Mouse (Mus musculus) MEL (cell line): ENCODE measurements around the gene Tceal7. TPM values are rescaled to one million over a fixed set of nuclear protein-coding genes. Genes with fewer than 3 reads are reported as not detected.

ENCODE experiments used
- DNase-seq: peaks from one replicate; pipeline ENCODE4 v3.0.0; 2011; ENCODE audit warnings: low read depth, low spot score
- H3K27ac ChIP-seq: 2 replicates; pipeline ENCODE4 v1.5.1; 2012; ENCODE audit warnings: low read depth, mild to moderate bottlenecking, control low read depth, low read length, moderate library complexity; ENCODE audit not compliant: control insufficient read depth
- H3K27me3 ChIP-seq, 2 experiments: fragments of 150-350 bp in 1 of 2; sonication (generic) in 1 of 2; 2 replicates each; pipeline ENCODE4 v1.6.1; 2012; ENCODE audit warnings: low read length in 2 of 2, mild to moderate bottlenecking in 2 of 2, improper control_type of control experiment in 1 of 2, moderate library complexity in 1 of 2; ENCODE audit not compliant: insufficient read depth in 2 of 2, control insufficient read depth in 1 of 2
- H3K36me3 ChIP-seq, 2 experiments: 2 replicates each; pipeline ENCODE4 v1.6.1; 2012 to 2014; ENCODE audit warnings: low read length in 2 of 2, improper control_type of control experiment in 1 of 2, inconsistent platforms in 1 of 2, mild to moderate bottlenecking in 1 of 2; ENCODE audit not compliant: insufficient read depth in 2 of 2, control insufficient read depth in 1 of 2
- H3K4me1 ChIP-seq, 2 experiments: fragments of 150-350 bp in 1 of 2; sonication (generic) in 1 of 2; 2 replicates each; pipeline ENCODE4 v1.6.1; 2012; ENCODE audit warnings: low read length in 2 of 2, improper control_type of control experiment in 1 of 2, mild to moderate bottlenecking in 1 of 2; ENCODE audit not compliant: insufficient read depth in 2 of 2, control insufficient read depth in 1 of 2
- H3K4me3 ChIP-seq, 2 experiments: fragments of 150-350 bp in 1 of 2; sonication (generic) in 1 of 2; 2 replicates each; pipeline ENCODE4 v1.5.1; 2012; ENCODE audit warnings: low read depth in 2 of 2, low read length in 2 of 2, mild to moderate bottlenecking in 2 of 2, moderate library complexity in 2 of 2, control low read depth in 1 of 2, improper control_type of control experiment in 1 of 2; ENCODE audit not compliant: control insufficient read depth in 1 of 2, insufficient read depth in 1 of 2
- H3K79me2 ChIP-seq: 2 replicates; pipeline ENCODE4 v1.6.1; 2012; ENCODE audit warnings: mild to moderate bottlenecking, low read length, moderate library complexity; ENCODE audit not compliant: control insufficient read depth, poor library complexity, insufficient read depth
- H3K9ac ChIP-seq: 2 replicates; pipeline ENCODE4 v1.6.1; 2012; ENCODE audit warnings: low read depth, mild to moderate bottlenecking, control low read depth, low read length, moderate library complexity; ENCODE audit not compliant: control insufficient read depth, poor library complexity, severe bottlenecking
- H3K9me3 ChIP-seq: fragments of 150-350 bp; sonication (generic); replicated peaks from 2 replicates; pipeline ENCODE4 v1.6.1; 2012; ENCODE audit warnings: mild to moderate bottlenecking, low read length, improper control_type of control experiment, moderate library complexity; ENCODE audit not compliant: insufficient read depth
- BHLHE40 ChIP-seq: IDR thresholded peaks from 2 replicates; pipeline ENCODE4 v1.6.1; 2012; ENCODE audit warnings: low read depth, mild to moderate bottlenecking, inconsistent platforms, low read length, improper control_type of control experiment, borderline replicate concordance
- CHD1 ChIP-seq: IDR thresholded peaks from 2 replicates; pipeline ENCODE4 v1.6.1; 2012; ENCODE audit warnings: low read depth, mild to moderate bottlenecking, inconsistent platforms, low read length, improper control_type of control experiment
- CHD2 ChIP-seq: IDR thresholded peaks from 2 replicates; pipeline ENCODE4 v1.6.1; 2011; ENCODE audit warnings: low read length, improper control_type of control experiment
- CTCF ChIP-seq, 3 experiments: IDR thresholded peaks in 2 of 3; conservative IDR thresholded peaks in 1 of 3; 2 replicates each; pipeline ENCODE4 v1.5.1; 2011 to 2012; ENCODE audit warnings: low read length in 3 of 3, low read depth in 2 of 3, mild to moderate bottlenecking in 2 of 3, improper control_type of control experiment in 1 of 3, inconsistent platforms in 1 of 3, mixed read lengths in 1 of 3, moderate library complexity in 1 of 3; ENCODE audit not compliant: control insufficient read depth in 1 of 3, insufficient read depth in 1 of 3, poor library complexity in 1 of 3, severe bottlenecking in 1 of 3
- ELF1 ChIP-seq: IDR thresholded peaks from 2 replicates; pipeline ENCODE4 v1.6.1; 2014; ENCODE audit warnings: low read depth, mild to moderate bottlenecking, inconsistent platforms, low read length, improper control_type of control experiment, moderate library complexity
- ETS1 ChIP-seq: IDR thresholded peaks from 2 replicates; pipeline ENCODE4 v1.6.1; 2012; ENCODE audit warnings: low read depth, mild to moderate bottlenecking, inconsistent platforms, low read length, improper control_type of control experiment, moderate library complexity
- GABPA ChIP-seq: IDR thresholded peaks from 2 replicates; pipeline ENCODE4 v1.6.1; 2012; ENCODE audit warnings: low read depth, mild to moderate bottlenecking, inconsistent platforms, low read length, improper control_type of control experiment, moderate library complexity
- GATA1 ChIP-seq: IDR thresholded peaks from 2 replicates; pipeline ENCODE4 v1.6.1; 2011; ENCODE audit warnings: low read depth, low read length, improper control_type of control experiment
- HCFC1 ChIP-seq: IDR thresholded peaks from 2 replicates; pipeline ENCODE4 v1.6.1; 2012; ENCODE audit warnings: low read depth, mild to moderate bottlenecking, inconsistent platforms, low read length, improper control_type of control experiment, moderate library complexity
- JUND ChIP-seq: IDR thresholded peaks from 2 replicates; pipeline ENCODE4 v1.6.1; 2011; ENCODE audit warnings: low read depth, mild to moderate bottlenecking, improper control_type of control experiment, low read length
- KAT2A ChIP-seq: conservative IDR thresholded peaks from 2 replicates; pipeline ENCODE4 v1.6.1; 2012; ENCODE audit warnings: low read depth, low read length, improper control_type of control experiment, inconsistent platforms
- MAFK ChIP-seq: IDR thresholded peaks from 2 replicates; pipeline ENCODE4 v1.6.1; 2011; ENCODE audit warnings: low read depth, mild to moderate bottlenecking, low read length, improper control_type of control experiment, borderline replicate concordance
- MAX ChIP-seq: IDR thresholded peaks from 2 replicates; pipeline ENCODE4 v1.6.1; 2011; ENCODE audit warnings: low read length, improper control_type of control experiment
- MAZ ChIP-seq: IDR thresholded peaks from 2 replicates; pipeline ENCODE4 v1.6.1; 2012; ENCODE audit warnings: low read depth, mild to moderate bottlenecking, inconsistent platforms, low read length, improper control_type of control experiment
- MEF2A ChIP-seq: IDR thresholded peaks from 2 replicates; pipeline ENCODE4 v1.6.1; 2014; ENCODE audit warnings: low read depth, mild to moderate bottlenecking, inconsistent platforms, low read length, improper control_type of control experiment; ENCODE audit not compliant: poor library complexity, insufficient replicate concordance, severe bottlenecking; ENCODE audit errors: extremely low read depth
- MXI1 ChIP-seq: IDR thresholded peaks from 2 replicates; pipeline ENCODE4 v1.6.1; 2011; ENCODE audit warnings: mild to moderate bottlenecking, low read depth, low read length, improper control_type of control experiment
- MYB ChIP-seq: IDR thresholded peaks from 2 replicates; pipeline ENCODE4 v1.6.1; 2011; ENCODE audit warnings: mild to moderate bottlenecking, low read depth, low read length, improper control_type of control experiment
- MYC ChIP-seq: IDR thresholded peaks from 2 replicates; pipeline ENCODE4 v1.6.1; 2011; ENCODE audit warnings: low read depth, mild to moderate bottlenecking, low read length, improper control_type of control experiment, moderate library complexity
- NELFE ChIP-seq: IDR thresholded peaks from 2 replicates; pipeline ENCODE4 v1.6.1; 2011; ENCODE audit warnings: low read depth, low read length, improper control_type of control experiment
- NRF1 ChIP-seq: IDR thresholded peaks from 2 replicates; pipeline ENCODE4 v1.6.1; 2014; ENCODE audit warnings: low read depth, mild to moderate bottlenecking, inconsistent platforms, low read length, improper control_type of control experiment, moderate library complexity; ENCODE audit not compliant: poor library complexity, insufficient read depth, severe bottlenecking
- POLR2A ChIP-seq, 2 experiments: IDR thresholded peaks; 2 replicates each; pipeline ENCODE4 v1.6.1; 2011 to 2012; ENCODE audit warnings: low read length in 2 of 2, mild to moderate bottlenecking in 2 of 2, control low read depth in 1 of 2, improper control_type of control experiment in 1 of 2, low read depth in 1 of 2, moderate library complexity in 1 of 2; ENCODE audit not compliant: control insufficient read depth in 1 of 2, insufficient read depth in 1 of 2, poor library complexity in 1 of 2
- POLR2AphosphoS2 ChIP-seq: IDR thresholded peaks from 2 replicates; pipeline ENCODE4 v1.6.1; 2011; ENCODE audit warnings: low read length, improper control_type of control experiment
- POLR2AphosphoS5 ChIP-seq: IDR thresholded peaks from 2 replicates; pipeline ENCODE4 v1.6.1; 2012; ENCODE audit warnings: low read depth, borderline replicate concordance, mild to moderate bottlenecking, inconsistent platforms, low read length, moderate library complexity, mixed read lengths
- RAD21 ChIP-seq: IDR thresholded peaks from 2 replicates; pipeline ENCODE4 v1.6.1; 2011; ENCODE audit warnings: mild to moderate bottlenecking, low read depth, low read length, improper control_type of control experiment
- RCOR1 ChIP-seq: IDR thresholded peaks from 2 replicates; pipeline ENCODE4 v1.6.1; 2012; ENCODE audit warnings: low read depth, mild to moderate bottlenecking, inconsistent platforms, low read length, improper control_type of control experiment
- SIN3A ChIP-seq: IDR thresholded peaks from 2 replicates; pipeline ENCODE4 v1.6.1; 2012; ENCODE audit warnings: low read length, improper control_type of control experiment, inconsistent platforms
- SMC3 ChIP-seq: IDR thresholded peaks from 2 replicates; pipeline ENCODE4 v1.6.1; 2011; ENCODE audit warnings: low read depth, low read length, improper control_type of control experiment
- TAL1 ChIP-seq: IDR thresholded peaks from 2 replicates; pipeline ENCODE4 v1.6.1; 2012; ENCODE audit warnings: mild to moderate bottlenecking, inconsistent platforms, low read length, moderate library complexity, mixed read lengths
- TBP ChIP-seq: IDR thresholded peaks from 2 replicates; pipeline ENCODE4 v1.8.0; 2011; ENCODE audit warnings: low read depth, low read length, improper control_type of control experiment
- TCF12 ChIP-seq: IDR thresholded peaks from 2 replicates; pipeline ENCODE4 v1.6.1; 2014; ENCODE audit warnings: low read depth, mild to moderate bottlenecking, inconsistent platforms, low read length, improper control_type of control experiment, moderate library complexity
- UBTF ChIP-seq: IDR thresholded peaks from 2 replicates; pipeline ENCODE4 v1.6.1; 2012; ENCODE audit warnings: low read depth, mild to moderate bottlenecking, inconsistent platforms, low read length, improper control_type of control experiment, moderate library complexity, borderline replicate concordance; ENCODE audit not compliant: insufficient read depth
- USF1 ChIP-seq: IDR thresholded peaks from 2 replicates; pipeline ENCODE4 v1.6.1; 2014; ENCODE audit warnings: low read depth, mild to moderate bottlenecking, inconsistent platforms, low read length, improper control_type of control experiment, moderate library complexity
- USF2 ChIP-seq, 2 experiments: IDR thresholded peaks; 2 replicates each; pipeline ENCODE4 v1.6.1; 2011 to 2012; ENCODE audit warnings: improper control_type of control experiment in 2 of 2, low read length in 2 of 2, borderline replicate concordance in 1 of 2, inconsistent platforms in 1 of 2, low read depth in 1 of 2, mild to moderate bottlenecking in 1 of 2; ENCODE audit not compliant: insufficient read depth in 1 of 2
- ZC3H11A ChIP-seq: IDR thresholded peaks from 2 replicates; pipeline ENCODE4 v1.6.1; 2012; ENCODE audit warnings: low read depth, mild to moderate bottlenecking, inconsistent platforms, low read length, improper control_type of control experiment
- ZKSCAN1 ChIP-seq: IDR thresholded peaks from 2 replicates; pipeline ENCODE4 v1.6.1; 2012; ENCODE audit warnings: low read depth, mild to moderate bottlenecking, inconsistent platforms, low read length, improper control_type of control experiment, moderate library complexity
- ZMIZ1 ChIP-seq: IDR thresholded peaks from 2 replicates; pipeline ENCODE4 v1.6.1; 2012; ENCODE audit warnings: low read depth, mild to moderate bottlenecking, inconsistent platforms, low read length, improper control_type of control experiment, moderate library complexity
- ZNF384 ChIP-seq: IDR thresholded peaks from 2 replicates; pipeline ENCODE4 v1.6.1; 2012; ENCODE audit warnings: low read depth, mild to moderate bottlenecking, inconsistent platforms, low read length, improper control_type of control experiment
- polyA plus RNA-seq, 2 experiments: library from polyadenylated mRNA; stranded (reverse) in 1 of 2; unstranded in 1 of 2; fragments of >175 nt in 1 of 2; fragments of >200 nt in 1 of 2; gene quantifications; 2 replicates each; pipeline versions ENCODE4 v1.2.1 to v1.2.4; 2012; ENCODE audit warnings: low replicate concordance in 2 of 2, low read depth in 1 of 2; ENCODE audit not compliant: insufficient read length in 2 of 2, insufficient read depth in 1 of 2, missing spikeins in 1 of 2
- total RNA-seq: library from RNA; depleted of rRNA; stranded (reverse); fragments of 300-350 nt; gene quantifications from 2 replicates; pipeline ENCODE4 v1.2.3, GENCODE M21; 2012

The Tceal7 gene
- total and polyA plus RNA-seq, 3 experiments: 1.0 TPM; not detected in 2

GRCm38 (mm10) chrX:136172118-136172551 is 42.4 kb upstream of the Tceal7 start, which contains the start of gene Tceal8:
Gene Tceal8, minus strand, starts transcription at chrX:136172342.
- Histone ChIP-seq H3K4me1 (peaks cover 0 to 4% of the 10 kb centered on the region in 2 experiments; a peak in 1 of 4 replicates), H3K27me3 (no peaks in the 10 kb centered on the region; a peak in 1 of 4 replicates), H3K9me3 (no peaks in the 10 kb centered on the region), H3K79me2 (no peaks in the 10 kb centered on the region; the same call in 1 of the 2 replicates), H3K9ac (peak within 1 kb of the TSS; percentile 82), H3K4me3 (peak within 1 kb of the TSS; percentile 75 to 86), H3K27ac (peak within 1 kb of the TSS; percentile 62), H3K36me3 (peaks cover 0 to 5% of the 10 kb centered on the region in 2 experiments; a peak in 2 of 4 replicates)
- peak; percentile 95 for DNase-seq
- no peak for TF ChIP-seq ZKSCAN1
- peak; percentile 77; the same call in 1 of the 2 replicates for TF ChIP-seq MAZ
- peak; percentile 80 for TF ChIP-seq HCFC1
- TF ChIP-seq USF2 (IDR thresholded peaks at IDR 0.05; ENCODE audit: borderline replicate concordance in 1 of 2, insufficient read depth in 1 of 2, low read depth in 1 of 2, low read length in 2 of 2): peak; percentile 83 to 89
- TF ChIP-seq TBP: peak; percentile 88; the same call in 1 of the 2 replicates
- TF ChIP-seq MYC: 0 out of 2 replicates have a peak, but pooled peaks have one; percentile 14
- TF ChIP-seq NELFE: peak; percentile 84
- peak; percentile 68 for TF ChIP-seq MXI1
- no peak for TF ChIP-seq MEF2A
- no peak for TF ChIP-seq TAL1
- peak; percentile 28 to 92; a peak in 2 of 4 replicates for TF ChIP-seq POLR2A (IDR thresholded peaks at IDR 0.05; ENCODE audit: control insufficient read depth in 1 of 2, insufficient read depth in 1 of 2, low read depth in 1 of 2, low read length in 2 of 2, poor library complexity in 1 of 2)
- TF ChIP-seq NRF1: no peak
- peak; percentile 75 for TF ChIP-seq SIN3A
- peak; percentile 98 for TF ChIP-seq USF1
- no peak; the same call in 1 of the 2 replicates for TF ChIP-seq ELF1
- no peak; the same call in 1 of the 2 replicates for TF ChIP-seq GATA1
- peak; percentile 64; the same call in 1 of the 2 replicates for TF ChIP-seq ZMIZ1
- TF ChIP-seq KAT2A: no peak
- TF ChIP-seq TCF12: 0 out of 2 replicates have a peak, but pooled peaks have one; percentile 13
- TF ChIP-seq BHLHE40: peak; percentile 94
- no peak for TF ChIP-seq MYB
- no peak for TF ChIP-seq JUND
- TF ChIP-seq SMC3: no peak
- peak; percentile 56 for TF ChIP-seq ETS1
- no peak for TF ChIP-seq CHD1
- no peak for TF ChIP-seq RAD21
- TF ChIP-seq MAFK: no peak
- no peak for TF ChIP-seq GABPA
- TF ChIP-seq POLR2AphosphoS2: peak; percentile 85; the same call in 1 of the 2 replicates
- 0 out of 2 replicates have a peak, but pooled peaks have one; percentile 47 for TF ChIP-seq CHD2
- peak; percentile 28; the same call in 1 of the 2 replicates for TF ChIP-seq RCOR1
- TF ChIP-seq ZNF384: no peak
- TF ChIP-seq ZC3H11A: no peak
- no peak for TF ChIP-seq CTCF (IDR thresholded peaks at IDR 0.05 in 2 of 3, conservative IDR thresholded peaks at IDR 0.05 in 1 of 3; ENCODE audit: control insufficient read depth in 1 of 3, insufficient read depth in 1 of 3, low read depth in 2 of 3, low read length in 3 of 3, poor library complexity in 1 of 3, severe bottlenecking in 1 of 3)
- peak; percentile 91 for TF ChIP-seq MAX
- TF ChIP-seq UBTF: no peak
- no peak for TF ChIP-seq POLR2AphosphoS5
